ENCODE assay signal across 8 mouse cellular contexts in the genomic region with DNA sequence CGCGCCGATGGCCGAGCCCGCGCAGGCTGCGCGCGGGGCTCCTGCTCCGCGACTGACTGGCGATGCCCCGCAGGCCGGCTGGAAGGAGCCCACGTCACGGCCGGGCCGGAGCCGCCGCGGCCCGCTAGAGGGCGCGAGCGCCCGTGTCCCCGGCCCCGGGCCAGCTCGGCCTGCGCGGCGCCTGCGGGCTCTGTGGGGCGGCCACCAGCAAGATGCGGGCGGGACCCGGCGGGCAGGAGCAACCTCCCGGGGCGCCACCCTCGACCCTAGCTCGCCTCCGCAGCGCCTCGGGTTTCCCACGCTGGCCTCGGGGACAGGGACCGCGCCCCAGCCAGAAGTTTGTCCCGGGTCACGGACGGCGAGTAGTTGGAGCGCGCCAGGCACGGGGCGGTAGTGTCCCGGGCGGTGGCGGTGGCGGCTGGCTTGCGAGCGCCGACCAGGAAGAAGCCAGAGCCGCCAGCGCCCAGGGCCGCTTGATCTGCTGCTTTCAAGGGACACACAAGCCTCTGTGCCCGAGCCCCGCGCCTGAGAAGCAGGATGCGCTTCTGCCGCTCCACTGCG. TPM values are rescaled to one million over a fixed set of nuclear protein-coding genes. Genes with fewer than 3 reads are reported as not detected.
DNase-seq lines count a peak whose midpoint lies in the region; ATAC-seq and TF ChIP-seq lines count a peak whose summit lies in the region.

A gene (minus strand): TSS at position 7 of the 561 bp plus-strand sequence.

- whole genome bisulfite sequencing in hindbrain, embryonic 10.5 days = under 1% methylated on average over 73 of the region's 73 CpGs
- WGBS in lung, embryonic 14.5 days = under 1% methylated on average over 68 of the region's 73 CpGs

- no peaks in the 10 kb centered on the region for H3K36me3 ChIP-seq in hindbrain, embryonic 10.5 days
- H3K36me3 ChIP-seq in lung, embryonic 14.5 days (ENCODE audit: insufficient read depth) = no peaks in the 10 kb centered on the region

- peaks cover 42% of the 10 kb centered on the region for H3K27me3 ChIP-seq in hindbrain, embryonic 10.5 days (ENCODE audit: insufficient read depth, poor library complexity, severe bottlenecking)
- H3K27me3 ChIP-seq in lung, embryonic 14.5 days (ENCODE audit: insufficient read depth, low read length) = peaks cover 5% of the 10 kb centered on the region; the same call in 1 of the 2 replicates

- peaks cover 34% of the 10 kb centered on the region for H3K4me1 ChIP-seq in hindbrain, embryonic 10.5 days (replicated peaks)
- peaks cover 10% of the 10 kb centered on the region; the same call in 1 of the 2 replicates for H3K4me1 ChIP-seq in lung, embryonic 14.5 days (ENCODE audit: insufficient read depth)

- H3K4me3 ChIP-seq in hindbrain, embryonic 10.5 days = peak within 1 kb of the TSS; percentile 81
- H3K4me3 ChIP-seq in lung, embryonic 14.5 days (ENCODE audit: low read depth, low read length) = peak within 1 kb of the TSS; percentile 69

- no peaks in the 10 kb centered on the region for H3K9me3 ChIP-seq in hindbrain, embryonic 10.5 days
- H3K9me3 ChIP-seq in lung, embryonic 14.5 days (ENCODE audit: low read depth, low read length) = no peaks in the 10 kb centered on the region

- DNase-seq in T-cell, adult 2 months (ENCODE audit: low spot score) = peak; percentile 1
- DNase-seq in cerebellum, postnatal 10 days = peak; percentile 86 to 88
- DNase-seq in frontal cortex, postnatal 14 days (ENCODE audit: low spot score in 2 of 2) = peak; percentile 45 to 62
- DNase-seq in hindbrain, embryonic 10.5 days (ENCODE audit: low spot score) = peak; percentile 86
- peak; percentile 20 for DNase-seq in layer of hippocampus, adult 9-10 months (ENCODE audit: low spot score)
- DNase-seq in lung, embryonic 14.5 days = peak; percentile 92
- peak; percentile 87 for DNase-seq in ovary, postnatal 36 days (ENCODE audit: low spot score)
- peak; percentile 64 for DNase-seq in thymus, postnatal 4 days

- ATAC-seq in lung, embryonic 14.5 days (ENCODE audit: insufficient read depth) = peak; percentile 92

- peak within 1 kb of the TSS; percentile 89 for H3K27ac ChIP-seq in hindbrain, embryonic 10.5 days
- peak within 1 kb of the TSS; percentile 75 for H3K27ac ChIP-seq in lung, embryonic 14.5 days (ENCODE audit: low read depth)

- peak within 1 kb of the TSS; percentile 80 for H3K4me2 ChIP-seq in lung, embryonic 14.5 days

- H3K9ac ChIP-seq in lung, embryonic 14.5 days = peak within 1 kb of the TSS; percentile 86

- no peak; the same call in 1 of the 2 replicates for TF ChIP-seq CTCF in lung, embryonic 14.5 days (IDR thresholded peaks at IDR 0.05; ENCODE audit: low read depth)

RNA-seq across cellular contexts. Expression of the gene that starts here (rescaled TPM):
- 6.3 and 8.1 TPM in 2 replicates for polyA plus RNA-seq in hindbrain, embryonic 10.5 days (2016; fragmentation: Nextera tagmentation; extraction: Ambion mirVana)
- 42.6 and 45.4 TPM in 2 replicates for polyA plus RNA-seq in lung, embryonic 14.5 days (2014; fragmentation: Nextera tagmentation; extraction: Ambion mirVana)

Comparison
In these comparisons a context has a peak if more than half of its experiments do, and no peak if none do; other contexts are left out.
1. Peak in every context shown above with its lines: DNase-seq, ATAC-seq, H3K4me3 ChIP-seq and H3K27ac ChIP-seq.
2. DNase-seq: peak in every context shown above with its lines; median percentile 92 in lung, embryonic 14.5 days; 87 in cerebellum, postnatal 10 days; 87 in ovary, postnatal 36 days; 86 in hindbrain, embryonic 10.5 days; 64 in thymus, postnatal 4 days; 54 in frontal cortex, postnatal 14 days; 20 in layer of hippocampus, adult 9-10 months; 1 in T-cell, adult 2 months.